Mouse (Mus musculus): ENCODE results near the gene Kcnk2.
"Not testable (repeated sequence)": the region's sequence is repeated elsewhere in the genome, so short reads cannot be mapped to it uniquely, and the experiment has no call there.

Kcnk2 gene

GRCm38 (mm10) chr1:189343301-189344251 lies 58.5 kb downstream of the Kcnk2 start:
- DNase-seq (ENCODE audit: low read depth in 1 of 2, low spot score in 2 of 2), result no peak

GRCm38 (mm10) chr1:189342416-189343104 lies 59.5 kb downstream of the Kcnk2 start:
- DNase-seq (ENCODE audit: low read depth in 1 of 2, low spot score in 2 of 2), result no peak

DNA sequence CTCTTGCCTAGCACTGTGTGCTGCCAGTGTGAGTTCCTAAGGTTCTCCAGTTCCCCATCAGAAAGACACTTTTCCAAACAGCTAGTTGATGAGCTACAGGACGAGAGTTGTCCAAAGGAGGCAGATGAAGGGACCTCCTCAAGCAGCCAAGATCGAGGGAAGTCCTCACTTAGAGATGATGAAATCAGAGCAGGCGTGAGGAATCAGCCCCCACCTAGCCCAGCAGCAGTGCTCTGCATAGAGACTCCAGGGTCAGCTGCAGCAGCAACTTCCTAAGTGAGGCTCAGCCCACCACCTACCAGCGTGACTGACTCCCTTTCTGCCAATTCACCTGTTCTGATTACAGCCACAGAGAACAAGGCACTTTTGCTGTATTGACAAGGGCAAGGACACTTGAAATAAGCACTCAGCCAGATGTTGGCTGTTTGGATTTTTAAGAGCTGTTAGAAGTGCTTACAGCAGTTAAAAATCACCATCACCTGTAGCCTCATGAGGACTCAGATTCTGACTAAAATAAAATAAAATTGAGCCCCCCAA lies 60.6 kb downstream of the Kcnk2 start:
- no peak for DNase-seq (ENCODE audit: low read depth in 1 of 2, low spot score in 2 of 2)

- no peak for DNase-seq (ENCODE audit: low read depth in 1 of 2, low spot score in 2 of 2)
Measured at GRCm38 (mm10) chr1:189315896-189316295, 86.2 kb downstream of the Kcnk2 start.

- no peak for DNase-seq (ENCODE audit: low read depth in 1 of 2, low spot score in 2 of 2)
Measured at GRCm38 (mm10) chr1:189314495-189314894, 87.6 kb downstream of the Kcnk2 start.

DNA sequence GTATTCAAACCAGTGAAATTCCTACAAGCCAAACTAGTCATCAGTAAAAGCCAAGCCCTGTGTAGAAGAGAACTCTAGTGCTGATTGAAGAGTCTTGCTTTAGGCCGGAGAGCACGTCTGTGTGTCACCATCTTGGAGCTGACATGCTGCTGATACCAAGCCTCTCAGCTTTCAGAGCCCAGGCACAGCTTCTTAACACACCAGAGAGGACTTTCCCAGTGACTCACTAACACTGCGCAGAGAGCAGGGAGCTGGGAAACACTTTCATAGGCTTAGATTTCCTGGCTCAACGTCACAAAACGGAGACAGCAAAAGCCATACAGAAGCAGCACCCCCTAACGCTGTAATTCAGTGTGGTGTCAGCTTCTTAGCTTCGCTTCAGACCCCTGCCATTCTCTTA lies 88.3 kb downstream of the Kcnk2 start:
- DNase-seq (ENCODE audit: low read depth in 1 of 2, low spot score in 2 of 2), result no peak

GRCm38 (mm10) chr1:189310145-189310544 lies 91.9 kb downstream of the Kcnk2 start:
- DNase-seq (ENCODE audit: low read depth in 1 of 2, low spot score in 2 of 2), result no peak

DNA sequence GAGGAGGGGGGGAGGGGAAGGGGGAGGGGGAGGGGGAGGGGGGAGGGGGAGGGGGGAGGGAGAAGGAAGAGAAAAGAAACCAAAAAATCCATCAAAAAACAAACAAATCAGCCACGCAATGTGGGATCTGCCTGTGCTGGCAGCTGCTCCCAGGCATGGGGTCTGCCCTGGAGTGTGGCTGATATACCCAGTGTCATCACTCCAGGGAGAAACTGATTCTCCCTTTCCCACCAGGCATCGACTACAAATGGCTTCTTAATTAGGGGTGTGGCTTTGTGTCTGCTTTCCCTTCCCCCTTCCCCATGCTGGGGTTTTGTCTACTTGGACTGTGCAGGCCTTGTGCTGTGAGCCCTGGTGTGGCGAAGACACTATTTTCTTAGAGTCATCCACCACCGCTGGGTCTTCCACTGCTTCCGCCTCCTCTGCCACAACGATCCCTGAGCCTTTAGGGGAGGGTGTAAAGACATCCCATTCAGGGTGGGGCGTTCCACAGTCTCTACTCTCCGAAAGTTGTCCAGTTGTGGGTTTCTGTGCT lies 97.0 kb downstream of the Kcnk2 start:
- no peak for DNase-seq (ENCODE audit: low read depth in 1 of 2, low spot score in 2 of 2)

- DNase-seq (ENCODE audit: low read depth in 1 of 2, low spot score in 2 of 2), result no peak
Measured at GRCm38 (mm10) chr1:189303001-189303400, 99.1 kb downstream of the Kcnk2 start.

DNA sequence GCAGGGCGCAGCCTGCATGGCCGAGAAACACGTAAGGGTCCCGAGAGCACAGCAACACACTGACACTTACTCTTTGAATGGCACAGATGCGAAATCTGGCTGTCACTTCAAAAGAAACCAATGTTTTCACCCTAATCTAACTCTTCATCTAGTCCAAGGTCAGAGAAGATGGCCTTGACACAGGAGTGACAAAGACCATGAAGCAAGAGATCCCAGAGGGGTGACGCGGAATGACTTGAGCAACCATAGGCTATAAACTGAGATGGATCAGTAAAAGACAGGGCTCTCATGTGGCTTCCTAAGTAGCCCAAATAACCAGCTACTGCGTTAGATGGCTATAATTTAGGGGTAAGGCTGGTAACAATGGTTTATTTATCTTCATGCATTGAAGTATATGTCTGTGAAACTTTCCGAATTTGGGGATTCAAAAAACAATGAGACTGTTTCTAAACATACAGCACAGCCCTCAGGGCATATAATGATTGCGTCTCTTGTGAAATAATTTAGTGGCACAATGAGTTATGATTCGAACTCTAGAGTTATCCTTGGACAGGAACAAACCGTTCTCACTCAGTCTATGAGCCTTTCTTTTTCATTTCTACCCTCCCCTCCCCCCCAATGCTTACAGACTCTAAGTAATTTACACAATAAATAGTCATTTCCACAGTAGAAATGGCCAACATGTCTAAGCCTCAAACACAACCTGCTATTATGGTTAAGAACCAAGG lies 108.2 kb downstream of the Kcnk2 start:
- no peak for DNase-seq (ENCODE audit: low read depth in 1 of 2, low spot score in 2 of 2)

DNA sequence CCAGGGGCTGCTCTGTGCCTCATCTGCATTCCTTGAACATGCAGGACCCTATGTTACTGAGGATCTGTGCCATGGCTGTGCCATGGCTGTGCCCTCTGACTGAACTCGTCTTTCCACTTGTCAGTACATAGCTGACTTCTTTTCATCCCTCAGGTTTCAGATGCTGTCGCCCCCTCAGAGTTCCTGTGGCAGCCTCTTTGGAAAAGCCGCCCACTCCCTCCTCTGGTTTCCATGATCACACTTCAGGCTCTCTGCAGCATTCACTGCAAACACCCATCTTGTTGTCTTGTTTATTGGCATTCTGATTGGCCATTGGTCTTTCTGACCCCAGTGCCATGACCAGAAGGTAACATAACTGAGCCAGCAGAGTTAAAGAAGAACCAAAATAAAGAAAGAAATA lies 111.2 kb downstream of the Kcnk2 start:
- no peak for DNase-seq (ENCODE audit: low read depth in 1 of 2, low spot score in 2 of 2)

GRCm38 (mm10) chr1:189288948-189289347 lies 113.1 kb downstream of the Kcnk2 start:
- DNase-seq (ENCODE audit: low read depth in 1 of 2, low spot score in 2 of 2), result no peak

GRCm38 (mm10) chr1:189272281-189272680 lies 129.8 kb downstream of the Kcnk2 start:
- DNase-seq (ENCODE audit: low read depth in 1 of 2, low spot score in 2 of 2), result no peak

DNA sequence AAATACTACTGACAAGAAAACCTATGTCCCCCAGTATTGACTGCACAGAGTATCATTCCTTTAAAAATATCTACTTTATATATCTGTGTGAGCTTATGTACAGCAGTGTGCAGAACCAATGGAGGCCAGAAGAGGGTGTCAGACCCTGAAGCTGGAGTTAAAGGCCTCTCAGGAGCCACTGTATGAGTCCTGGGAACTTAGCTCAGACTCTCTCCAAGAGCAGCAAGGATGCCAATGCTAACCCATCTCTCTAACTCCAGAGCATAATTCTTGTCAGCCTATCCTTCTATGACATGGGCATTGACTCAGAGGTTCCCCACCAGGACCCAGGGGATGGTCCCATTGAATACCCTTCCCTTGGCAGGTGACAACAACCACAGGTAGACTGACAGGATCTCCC lies 148.4 kb downstream of the Kcnk2 start:
- no peak for DNase-seq (ENCODE audit: low read depth in 1 of 2, low spot score in 2 of 2)

GRCm38 (mm10) chr1:189253207-189253606 lies 148.9 kb downstream of the Kcnk2 start:
- no peak for DNase-seq (ENCODE audit: low read depth in 1 of 2, low spot score in 2 of 2)

GRCm38 (mm10) chr1:189243206-189243605 lies 158.9 kb downstream of the Kcnk2 start:
- DNase-seq (ENCODE audit: low read depth in 1 of 2, low spot score in 2 of 2), result not testable (repeated sequence)

DNA sequence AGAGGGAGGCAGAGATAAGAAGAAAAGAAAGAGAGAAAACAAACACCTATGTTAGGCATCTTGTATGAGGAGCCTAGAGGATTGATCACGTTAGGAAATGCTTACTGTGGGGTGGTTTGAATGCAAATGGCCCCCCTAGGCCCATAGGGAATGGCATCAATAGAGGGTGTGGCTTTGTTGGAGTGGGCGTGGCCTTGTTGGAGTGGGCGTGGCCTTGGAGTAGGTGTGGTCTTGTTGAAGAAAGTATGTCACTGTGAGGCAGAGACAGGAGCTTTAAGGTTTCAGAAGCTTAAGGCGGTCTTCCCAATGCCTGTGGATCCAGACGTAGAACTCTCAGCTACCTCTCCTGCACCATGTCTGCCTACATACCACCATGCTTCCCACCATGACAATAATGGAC lies 166.8 kb downstream of the Kcnk2 start:
- no peak for DNase-seq (ENCODE audit: low read depth in 1 of 2, low spot score in 2 of 2)

- no peak for DNase-seq (ENCODE audit: low read depth in 1 of 2, low spot score in 2 of 2)
Measured at GRCm38 (mm10) chr1:189232829-189233228, 169.2 kb downstream of the Kcnk2 start.

DNA sequence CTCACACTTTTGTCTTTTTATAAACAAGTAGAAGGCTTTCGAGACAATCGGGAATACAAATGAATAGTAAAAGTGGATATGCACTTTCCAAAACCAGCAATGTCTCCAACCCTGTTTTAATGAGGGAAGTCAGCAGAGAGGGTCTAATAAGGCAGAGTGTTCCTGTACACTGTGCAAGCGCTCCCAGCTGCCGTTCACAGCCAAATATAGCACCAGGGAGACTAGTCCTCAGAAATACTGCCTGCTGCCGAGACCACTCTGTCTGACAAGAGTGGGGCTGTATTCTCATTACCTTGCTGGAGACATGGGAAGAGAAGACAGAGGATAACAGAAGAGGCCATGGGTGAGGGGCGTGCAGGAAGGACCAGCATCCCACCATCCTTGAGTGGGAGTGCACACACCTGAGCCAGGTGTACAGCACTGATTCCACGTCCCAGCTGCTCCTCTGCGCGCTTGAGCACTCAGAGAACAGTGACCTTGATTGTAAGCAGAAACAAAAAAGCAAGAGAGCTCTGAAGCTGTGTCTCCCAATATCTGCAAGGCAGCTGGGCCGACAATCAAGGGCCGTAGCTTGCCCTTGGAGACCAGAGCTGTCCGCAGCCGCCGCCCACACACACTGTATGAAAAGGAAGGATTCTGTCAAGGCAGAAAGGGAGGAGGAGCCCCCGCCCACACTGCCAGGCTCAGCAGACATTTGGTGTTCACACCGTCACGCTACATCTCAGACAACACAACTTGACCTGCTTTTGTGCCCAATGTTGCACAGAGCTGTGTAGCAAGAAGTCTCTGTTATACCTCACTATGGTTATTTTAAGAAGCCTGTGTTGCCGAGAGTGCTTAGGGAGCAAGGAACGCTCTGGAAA lies 173.6 kb downstream of the Kcnk2 start:
- DNase-seq (ENCODE audit: low read depth in 1 of 2, low spot score in 2 of 2), result no peak

GRCm38 (mm10) chr1:189227479-189227878 lies 174.6 kb downstream of the Kcnk2 start:
- no peak for DNase-seq (ENCODE audit: low read depth in 1 of 2, low spot score in 2 of 2)

Measured in monocyte, adult 2 months (primary cell).